In the genomic region with DNA sequence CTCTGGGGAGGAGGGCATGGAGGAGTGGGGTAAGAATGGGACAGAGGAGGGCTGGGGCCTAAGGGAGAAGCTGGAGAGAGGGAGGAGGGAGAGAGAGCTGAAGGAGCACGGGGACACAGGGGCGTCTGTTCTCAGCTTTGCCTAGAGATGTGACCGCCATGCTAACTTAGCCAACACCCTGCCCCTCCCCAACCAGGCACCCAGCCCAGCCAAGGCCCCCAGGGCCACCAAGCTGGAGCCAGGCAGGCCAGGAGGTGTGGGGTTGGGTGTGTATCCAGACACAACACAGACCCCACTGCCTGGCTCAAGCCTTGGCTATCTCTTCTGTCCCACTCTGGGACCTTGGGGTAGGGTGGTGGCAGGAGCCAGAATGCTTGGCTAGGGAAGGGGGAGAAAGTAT, we compare ENCODE assay signal across 8 mouse cellular contexts. TPM values are rescaled to one million over a fixed set of nuclear protein-coding genes. Genes with fewer than 3 reads are reported as not detected.
DNase-seq lines count a peak whose midpoint lies in the region; ATAC-seq and TF ChIP-seq lines count a peak whose summit lies in the region.

No protein-coding gene starts in this region.

- ATAC-seq in midbrain, embryonic 12.5 days (ENCODE audit: low FRiP score, low read depth), result no peak
- no peak for ATAC-seq in midbrain, embryonic 16.5 days
- peak; percentile 12; the same call in 1 of the 2 replicates for ATAC-seq in heart, postnatal 0 days (ENCODE audit: insufficient read depth, low read depth)
- no peak for ATAC-seq in liver, postnatal 0 days

- TF ChIP-seq CTCF in heart, postnatal 0 days (IDR thresholded peaks at IDR 0.05; ENCODE audit: low read depth), result no peak
- no peak for TF ChIP-seq CTCF in liver, postnatal 0 days (IDR thresholded peaks at IDR 0.05; ENCODE audit: low read depth)

- H3K4me2 ChIP-seq in midbrain, embryonic 12.5 days (replicated peaks), result 0 out of 2 replicates have a peak overlapping the region, but pooled peaks have one; percentile 7
- H3K4me2 ChIP-seq in midbrain, embryonic 16.5 days (ENCODE audit: low read length), result no peak overlapping the region
- H3K4me2 ChIP-seq in heart, postnatal 0 days (ENCODE audit: low read depth, low read length), result no peak overlapping the region
- no peak overlapping the region for H3K4me2 ChIP-seq in liver, postnatal 0 days (ENCODE audit: low read depth, low read length)

- peaks cover 59% of the 10 kb centered on the region for H3K4me1 ChIP-seq in midbrain, embryonic 12.5 days
- peaks cover 50% of the 10 kb centered on the region for H3K4me1 ChIP-seq in midbrain, embryonic 16.5 days (ENCODE audit: control insufficient read depth, insufficient read depth, low read length)
- H3K4me1 ChIP-seq in heart, postnatal 0 days (ENCODE audit: control insufficient read depth, insufficient read depth), result peaks cover 16% of the 10 kb centered on the region
- peaks cover 37% of the 10 kb centered on the region for H3K4me1 ChIP-seq in liver, postnatal 0 days (ENCODE audit: insufficient read depth)

- H3K27ac ChIP-seq in midbrain, embryonic 12.5 days (replicated peaks), result no peak overlapping the region
- H3K27ac ChIP-seq in midbrain, embryonic 16.5 days (ENCODE audit: low read length), result no peak overlapping the region; the same call in 1 of the 2 replicates
- H3K27ac ChIP-seq in heart, postnatal 0 days (ENCODE audit: low read depth), result peak overlapping the region; percentile 70
- peak overlapping the region; percentile 91 for H3K27ac ChIP-seq in liver, postnatal 0 days (ENCODE audit: low read depth)

- 62% methylated on average over 3 of the region's 3 CpGs for WGBS in midbrain, embryonic 12.5 days
- 58% methylated on average over 3 of the region's 3 CpGs for WGBS in midbrain, embryonic 16.5 days
- 51% methylated on average over 3 of the region's 3 CpGs for WGBS in heart, postnatal 0 days
- 79% methylated on average over 3 of the region's 3 CpGs for whole genome bisulfite sequencing in liver, postnatal 0 days (ENCODE audit: insufficient replicate concordance)

- H3K27me3 ChIP-seq in midbrain, embryonic 12.5 days, result no peaks in the 10 kb centered on the region
- no peaks in the 10 kb centered on the region for H3K27me3 ChIP-seq in midbrain, embryonic 16.5 days (ENCODE audit: control insufficient read depth, insufficient read depth, low read depth, low read length)
- no peaks in the 10 kb centered on the region for H3K27me3 ChIP-seq in heart, postnatal 0 days (ENCODE audit: control insufficient read depth, insufficient read depth, low read length)
- H3K27me3 ChIP-seq in liver, postnatal 0 days (ENCODE audit: insufficient read depth, low read length), result peaks cover 13% of the 10 kb centered on the region

- peak; percentile 80 for DNase-seq in adrenal gland, postnatal 10 days
- no peak for DNase-seq in adrenal gland, adult 8-10 months
- no peak for DNase-seq in heart, postnatal 0 days (ENCODE audit: low spot score)
- no peak for DNase-seq in liver, postnatal 0 days
- no peak for DNase-seq in frontal cortex, postnatal 25 days (ENCODE audit: low spot score in 2 of 2)
- DNase-seq in embryo, embryonic 11 days, result no peak

- peaks cover 22% of the 10 kb centered on the region for H3K36me3 ChIP-seq in midbrain, embryonic 12.5 days
- peaks cover 15% of the 10 kb centered on the region for H3K36me3 ChIP-seq in midbrain, embryonic 16.5 days (ENCODE audit: control insufficient read depth, insufficient read depth, low read length)
- H3K36me3 ChIP-seq in heart, postnatal 0 days (replicated peaks; ENCODE audit: control insufficient read depth, insufficient read depth, low read length), result no peaks in the 10 kb centered on the region
- peaks cover 6% of the 10 kb centered on the region; the same call in 1 of the 2 replicates for H3K36me3 ChIP-seq in liver, postnatal 0 days (replicated peaks; ENCODE audit: insufficient read depth, low read length)

- no peak for TF ChIP-seq EP300 in heart, postnatal 0 days (IDR thresholded peaks at IDR 0.05; ENCODE audit: low read depth)
- TF ChIP-seq EP300 in liver, postnatal 0 days (IDR thresholded peaks at IDR 0.05; ENCODE audit: low read depth), result no peak

- no peak overlapping the region for H3K9ac ChIP-seq in midbrain, embryonic 12.5 days (replicated peaks)
- no peak overlapping the region for H3K9ac ChIP-seq in midbrain, embryonic 16.5 days (ENCODE audit: low read depth, low read length)
- H3K9ac ChIP-seq in heart, postnatal 0 days (replicated peaks; ENCODE audit: low read depth, low read length), result no peak overlapping the region
- no peak overlapping the region; the same call in 1 of the 2 replicates for H3K9ac ChIP-seq in liver, postnatal 0 days (replicated peaks)

- H3K4me3 ChIP-seq in midbrain, embryonic 12.5 days, result no peak overlapping the region
- H3K4me3 ChIP-seq in midbrain, embryonic 16.5 days (ENCODE audit: low read depth, low read length), result no peak overlapping the region
- no peak overlapping the region for H3K4me3 ChIP-seq in heart, postnatal 0 days (ENCODE audit: low read depth, low read length)
- H3K4me3 ChIP-seq in liver, postnatal 0 days (ENCODE audit: low read depth, low read length), result no peak overlapping the region

- H3K9me3 ChIP-seq in midbrain, embryonic 12.5 days, result no peaks in the 10 kb centered on the region
- no peaks in the 10 kb centered on the region for H3K9me3 ChIP-seq in midbrain, embryonic 16.5 days (replicated peaks; ENCODE audit: control insufficient read depth, low read length, poor library complexity, severe bottlenecking)
- H3K9me3 ChIP-seq in heart, postnatal 0 days (replicated peaks; ENCODE audit: control insufficient read depth, low read length), result no peaks in the 10 kb centered on the region
- H3K9me3 ChIP-seq in liver, postnatal 0 days (ENCODE audit: low read length), result no peaks in the 10 kb centered on the region

RNA-seq across cellular contexts. Expression of a gene that starts 5.4 kb away (rescaled TPM):
- 100 to 1,000 TPM; 170 to 208 TPM for total RNA-seq in adrenal gland, postnatal 10 days (2021)
- total RNA-seq in adrenal gland, adult 8-10 months (2022), result 100 to 1,000 TPM; 212 to 271 (median 242) TPM
- 94.0 and 98.1 TPM in 2 replicates for polyA plus RNA-seq in midbrain, embryonic 12.5 days (2016; fragmentation: Nextera tagmentation; extraction: Ambion mirVana)
- polyA plus RNA-seq in midbrain, embryonic 16.5 days (2015; fragmentation: Nextera tagmentation; extraction: Ambion mirVana), result 110 and 117 TPM in 2 replicates
- 37.0 and 65.9 TPM in 2 replicates for total RNA-seq in heart, postnatal 0 days (2014; rRNA removed; ENCODE audit: low replicate concordance)
- polyA plus RNA-seq in heart, postnatal 0 days (2015; fragmentation: Nextera tagmentation; extraction: Ambion mirVana), result 15.4 and 15.7 TPM in 2 replicates
- 44.7 and 49.2 TPM in 2 replicates for polyA plus RNA-seq in liver, postnatal 0 days (2015; fragmentation: Nextera tagmentation; extraction: Ambion mirVana)

RNA-seq across cellular contexts. Expression of a gene that starts 27.2 kb away (rescaled TPM):
- total RNA-seq in adrenal gland, postnatal 10 days (2021), result 10 to 100 TPM; 64.7 to 67.8 TPM
- 100 to 1,000 TPM in 3 of 4 experiments, 10 to 100 TPM in 1; 96.7 to 113 (median 107) TPM for total RNA-seq in adrenal gland, adult 8-10 months (2022)
- 6.1 and 9.0 TPM in 2 replicates for polyA plus RNA-seq in midbrain, embryonic 12.5 days (2016; fragmentation: Nextera tagmentation; extraction: Ambion mirVana)
- 4.4 and 5.4 TPM in 2 replicates for polyA plus RNA-seq in midbrain, embryonic 16.5 days (2015; fragmentation: Nextera tagmentation; extraction: Ambion mirVana)
- 38.1 and 42.3 TPM in 2 replicates for total RNA-seq in heart, postnatal 0 days (2014; rRNA removed; ENCODE audit: low replicate concordance)
- polyA plus RNA-seq in heart, postnatal 0 days (2015; fragmentation: Nextera tagmentation; extraction: Ambion mirVana), result 24.0 and 24.6 TPM in 2 replicates
- polyA plus RNA-seq in liver, postnatal 0 days (2015; fragmentation: Nextera tagmentation; extraction: Ambion mirVana), result 11.3 and 13.0 TPM in 2 replicates

RNA-seq across cellular contexts. Expression of a gene that starts 51.1 kb away (rescaled TPM):
- 1 to 10 TPM; 7.8 to 9.4 TPM for total RNA-seq in adrenal gland, postnatal 10 days (2021)
- 10 to 100 TPM in 2 of 4 experiments, 1 to 10 TPM in 2; 6.3 to 10.6 (median 9.6) TPM for total RNA-seq in adrenal gland, adult 8-10 months (2022)
- 10.0 and 10.3 TPM in 2 replicates for polyA plus RNA-seq in midbrain, embryonic 12.5 days (2016; fragmentation: Nextera tagmentation; extraction: Ambion mirVana)
- 3.2 TPM in 2 replicates for polyA plus RNA-seq in midbrain, embryonic 16.5 days (2015; fragmentation: Nextera tagmentation; extraction: Ambion mirVana)
- 10.0 and 16.0 TPM in 2 replicates for total RNA-seq in heart, postnatal 0 days (2014; rRNA removed; ENCODE audit: low replicate concordance)
- 4.2 and 4.5 TPM in 2 replicates for polyA plus RNA-seq in heart, postnatal 0 days (2015; fragmentation: Nextera tagmentation; extraction: Ambion mirVana)
- polyA plus RNA-seq in liver, postnatal 0 days (2015; fragmentation: Nextera tagmentation; extraction: Ambion mirVana), result 5.6 and 6.3 TPM in 2 replicates

RNA-seq across cellular contexts. Expression of a gene that starts 52.8 kb away (rescaled TPM):
- 10 to 100 TPM; 19.0 to 24.8 TPM for total RNA-seq in adrenal gland, postnatal 10 days (2021)
- 10 to 100 TPM; 20.0 to 33.6 (median 26.8) TPM for total RNA-seq in adrenal gland, adult 8-10 months (2022)
- 3.7 and 4.5 TPM in 2 replicates for polyA plus RNA-seq in midbrain, embryonic 12.5 days (2016; fragmentation: Nextera tagmentation; extraction: Ambion mirVana)
- 1.6 and 2.1 TPM in 2 replicates for polyA plus RNA-seq in midbrain, embryonic 16.5 days (2015; fragmentation: Nextera tagmentation; extraction: Ambion mirVana)
- total RNA-seq in heart, postnatal 0 days (2014; rRNA removed; ENCODE audit: low replicate concordance), result 15.3 and 17.0 TPM in 2 replicates
- polyA plus RNA-seq in heart, postnatal 0 days (2015; fragmentation: Nextera tagmentation; extraction: Ambion mirVana), result 4.0 and 5.3 TPM in 2 replicates
- 2.4 and 4.3 TPM in 2 replicates for polyA plus RNA-seq in liver, postnatal 0 days (2015; fragmentation: Nextera tagmentation; extraction: Ambion mirVana)

Comparison
In these comparisons a context has a peak if more than half of its experiments do, and no peak if none do; other contexts are left out.
1. H3K27ac ChIP-seq: peak in heart, postnatal 0 days (single experiment) and liver, postnatal 0 days (single experiment); none in midbrain, embryonic 12.5 days (single experiment) and midbrain, embryonic 16.5 days (single experiment).